Mouse (Mus musculus) CD8-positive naive resting alpha-beta T cell, adult 2 months (primary cell): ENCODE results near the gene Bcl3.

ENCODE experiments used
- DNase-seq, 2 experiments: peaks; one replicate each; pipeline ENCODE4 v3.0.0; 2022; ENCODE audit warnings: low read depth in 2 of 2, low spot score in 2 of 2

Gene Bcl3

GRCm38 (mm10) chr7:19770984-19771391 lies 51.6 kb downstream of the Bcl3 start, which contains the start of gene Bcam:
Bcam (minus strand) TSS chr7:19771016.
- DNase-seq: no peak

DNA sequence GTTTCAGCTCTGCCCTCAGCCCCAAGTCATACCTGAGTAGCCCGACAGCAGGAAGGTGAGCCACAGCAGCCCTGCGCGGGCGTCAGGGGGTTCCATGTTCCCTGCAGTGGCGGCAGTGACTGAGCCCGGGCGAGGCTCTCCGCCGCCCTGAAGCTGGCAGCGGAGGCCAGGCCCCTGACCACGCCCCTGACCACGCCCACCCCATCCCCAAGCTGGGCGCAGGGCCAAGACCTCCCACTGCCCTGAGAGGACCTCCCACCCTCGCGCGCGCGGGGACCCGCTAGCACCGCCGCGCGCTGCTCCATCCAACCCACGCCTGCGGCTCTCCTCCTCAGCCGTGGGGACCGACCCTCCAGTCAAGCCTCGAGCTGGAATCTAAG lies 52.2 kb downstream of the Bcl3 start:
- no peak for DNase-seq

- no peak for DNase-seq
Observed at GRCm38 (mm10) chr7:19769434-19770374, 52.9 kb downstream of the Bcl3 start.

GRCm38 (mm10) chr7:19769001-19769400 lies 53.6 kb downstream of the Bcl3 start:
- DNase-seq: no peak

DNA sequence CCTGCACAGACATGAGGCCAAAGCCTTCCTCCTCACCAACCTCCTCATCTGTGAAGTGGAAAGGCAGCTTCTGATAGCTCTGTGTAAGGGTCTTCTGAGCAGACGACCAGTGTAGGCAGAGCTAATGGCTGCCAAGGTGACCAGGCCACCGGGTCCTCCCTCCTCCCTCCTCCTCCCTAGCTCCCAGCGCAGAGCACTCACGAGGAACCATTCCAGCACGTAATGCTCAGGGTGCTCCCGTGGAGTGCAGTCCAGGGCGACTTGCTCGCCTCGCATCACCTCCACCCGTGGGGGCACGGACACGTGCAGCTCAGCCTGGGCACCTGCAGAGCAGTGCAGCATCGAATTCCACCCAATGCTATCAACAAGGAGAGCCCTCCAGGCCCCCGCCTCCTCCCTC lies 54.3 kb downstream of the Bcl3 start:
- DNase-seq: no peak

DNA sequence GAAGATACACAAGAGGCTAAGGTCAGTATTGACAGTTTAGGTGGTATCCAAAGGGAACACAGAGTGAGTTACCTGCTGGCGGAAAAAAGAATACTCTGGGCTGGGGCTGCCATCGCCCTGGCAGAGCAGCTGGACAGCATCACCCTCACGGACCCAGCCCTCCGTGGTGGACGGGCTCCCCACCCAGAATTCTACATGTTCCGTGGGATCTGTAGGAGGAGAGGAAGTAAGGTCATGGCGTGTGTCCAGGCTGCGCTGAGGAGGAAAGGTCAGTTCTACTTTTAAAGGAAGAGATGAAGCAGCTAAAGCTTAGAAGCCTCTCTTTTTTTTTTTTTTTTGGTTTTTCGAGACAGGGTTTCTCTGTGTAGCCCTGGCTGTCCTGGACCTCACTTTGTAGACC lies 58.0 kb downstream of the Bcl3 start:
- DNase-seq: no peak

- DNase-seq: no peak
Observed at GRCm38 (mm10) chr7:19763829-19764477, 58.6 kb downstream of the Bcl3 start.

GRCm38 (mm10) chr7:19762283-19762682 lies 60.3 kb downstream of the Bcl3 start:
- no peak for DNase-seq

DNA sequence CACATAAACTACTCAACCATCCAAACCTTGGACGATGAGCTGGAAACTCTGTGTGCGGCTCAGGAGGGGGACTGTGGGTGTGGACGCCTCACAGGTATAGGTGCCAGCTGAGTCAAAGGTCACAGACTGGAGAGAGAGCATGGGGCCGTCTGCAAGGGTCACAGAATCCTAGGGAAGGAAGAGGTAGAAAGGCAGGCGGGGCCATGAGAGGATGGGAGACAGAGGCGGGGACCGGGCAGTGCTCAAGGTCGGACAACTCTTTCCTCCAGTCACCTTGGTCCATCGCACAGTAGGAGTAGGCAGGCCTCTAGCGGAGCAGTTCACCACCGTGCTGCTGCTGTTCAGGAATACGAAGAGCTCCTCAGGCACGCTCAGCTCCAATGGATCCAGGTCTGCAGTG lies 62.5 kb downstream of the Bcl3 start:
- no peak for DNase-seq

- no peak for DNase-seq
Observed at GRCm38 (mm10) chr7:19758623-19759022, 63.9 kb downstream of the Bcl3 start.
